Mouse (Mus musculus) intestine, postnatal 0 days (tissue): ENCODE measurements around the gene Grm7. TPM values are rescaled to one million over a fixed set of nuclear protein-coding genes. Genes with fewer than 3 reads are reported as not detected.

Experiments
- ATAC-seq: fragments of 200-750 bp; cut with Nextera tagmentation; 2 replicates; pipeline ENCODE4 v1.8.0; 2017; ENCODE audit warnings: mild to moderate bottlenecking, moderate TSS enrichment, moderate library complexity
- H3K27ac ChIP-seq: fragments of 300-500 bp; sonication (generic); 2 replicates; pipeline ENCODE4 v1.5.1; 2014; ENCODE audit warnings: mild to moderate bottlenecking, low read depth, low read length, moderate library complexity
- H3K27me3 ChIP-seq: fragments of 300-500 bp; sonication (generic); replicated peaks from 2 replicates; pipeline ENCODE4 v1.6.1; 2014; ENCODE audit warnings: low read length, mixed read lengths; ENCODE audit not compliant: control insufficient read depth, insufficient read depth
- H3K36me3 ChIP-seq: fragments of 300-500 bp; sonication (generic); 2 replicates; pipeline ENCODE4 v1.6.1; 2014; ENCODE audit warnings: mild to moderate bottlenecking, moderate library complexity; ENCODE audit not compliant: control insufficient read depth, insufficient read depth
- H3K4me1 ChIP-seq: fragments of 300-500 bp; sonication (generic); replicated peaks from 2 replicates; pipeline ENCODE4 v1.6.1; 2014; ENCODE audit warnings: antibody characterized with exemption, low read length, mixed read lengths; ENCODE audit not compliant: control insufficient read depth, insufficient read depth
- H3K4me2 ChIP-seq: fragments of 300-500 bp; sonication (generic); replicated peaks from 2 replicates; pipeline ENCODE4 v1.6.1; 2014; ENCODE audit warnings: low read depth, mild to moderate bottlenecking, moderate library complexity
- H3K4me3 ChIP-seq: fragments of 300-500 bp; sonication (generic); 2 replicates; pipeline ENCODE4 v1.5.1; 2014; ENCODE audit warnings: low read depth, low read length
- H3K9ac ChIP-seq: fragments of 300-500 bp; sonication (generic); 2 replicates; pipeline ENCODE4 v1.6.1; 2014; ENCODE audit warnings: mild to moderate bottlenecking, low read depth, low read length
- H3K9me3 ChIP-seq: fragments of 300-500 bp; sonication (generic); 2 replicates; pipeline ENCODE4 v1.6.1; 2016; ENCODE audit warnings: mixed run types; ENCODE audit not compliant: control insufficient read depth
- CTCF ChIP-seq: sonication (generic); IDR thresholded peaks from 2 replicates; pipeline ENCODE4 v1.5.1; 2016; ENCODE audit warnings: low read depth, mild to moderate bottlenecking, control low read depth, antibody characterized with exemption, moderate library complexity
- WGBS: fragments of 180-500 bp; shearing (Covaris S2); extraction: QIAGEN DNeasy Blood & Tissue Kit; methylation state at CpG from one replicate; pipeline ENCODE4 v1.1.7; 2014; 5-methylcytosine and 5-hydroxymethylcytosine counted together
- polyA plus RNA-seq: library from polyadenylated mRNA; unstranded; fragments of >200 nt; fragmentation: Nextera tagmentation; extraction: Ambion mirVana; gene quantifications from 2 replicates; pipeline ENCODE4 v1.2.1, GENCODE M21; 2015

Gene Grm7
- polyA plus RNA-seq, 1 experiment from 2014 or later, result 0.27 TPM

- WGBS, result 38% methylated on average over 2 of the region's 2 CpGs
- Histone ChIP-seq H3K27me3 (no peaks in the 10 kb centered on the region), H3K36me3 (no peaks in the 10 kb centered on the region), H3K4me2 (no peak overlapping the region), H3K9me3 (no peaks in the 10 kb centered on the region), H3K4me1 (no peaks in the 10 kb centered on the region), H3K27ac (no peak overlapping the region), H3K4me3 (no peak overlapping the region), H3K9ac (no peak overlapping the region)
- ATAC-seq, result no peak
- no peak for TF ChIP-seq CTCF
Observed at GRCm38 (mm10) chr6:111045896-111046295, 400.5 kb downstream of the Grm7 start.

- H3K4me2 ChIP-seq, result no peak overlapping the region
- ATAC-seq, result no peak
- H3K27ac ChIP-seq, result no peak overlapping the region
Observed at GRCm38 (mm10) chr6:111049247-111049646, 403.9 kb downstream of the Grm7 start.

DNA sequence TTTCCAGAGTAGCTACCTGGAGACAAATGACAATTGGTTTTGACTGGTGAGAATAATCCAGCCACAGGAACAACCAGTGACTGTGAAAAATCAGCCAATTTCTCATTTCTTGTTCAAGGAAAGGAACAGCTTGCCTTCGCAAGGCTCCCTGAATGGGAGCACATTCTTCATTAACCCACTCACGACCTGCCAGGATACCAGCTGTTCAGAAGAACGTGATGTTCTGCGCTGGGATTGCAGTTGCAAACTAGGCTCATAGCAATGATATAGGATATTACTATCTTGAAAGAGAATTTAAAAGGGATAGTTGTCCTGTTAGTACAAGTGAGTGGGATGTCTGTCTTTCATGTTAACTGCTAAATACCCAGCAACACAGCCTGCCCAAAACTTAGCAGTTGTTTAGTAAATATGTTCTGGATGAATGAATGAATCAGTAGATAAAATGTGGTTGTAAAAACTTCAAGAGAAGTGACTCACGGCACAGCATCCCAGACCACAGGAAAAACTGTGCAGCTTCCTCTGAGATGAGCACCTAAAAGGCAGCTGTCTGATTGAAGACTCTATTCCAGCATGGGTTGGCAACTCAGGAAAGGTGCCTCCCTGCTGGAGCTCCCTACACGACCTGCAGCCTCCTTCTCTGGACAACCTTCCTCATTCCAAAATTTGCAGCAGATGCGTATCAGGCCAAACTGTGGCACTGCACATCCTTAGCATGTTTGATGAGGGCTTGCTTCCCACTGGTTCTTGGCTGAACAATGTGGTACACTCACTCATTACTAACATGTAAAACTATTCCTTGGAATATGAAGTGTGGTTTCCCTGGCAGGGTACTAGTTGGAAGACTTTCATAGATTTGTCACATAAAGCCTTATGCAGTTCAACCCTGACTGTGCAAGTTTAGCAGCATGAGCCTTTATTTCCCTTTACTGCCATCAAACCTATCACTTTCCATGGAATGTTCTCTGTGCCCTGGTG is 408.9 kb downstream of the Grm7 start:
- ATAC-seq, result no peak
- Histone ChIP-seq H3K27me3 (no peaks in the 10 kb centered on the region), H3K9me3 (no peaks in the 10 kb centered on the region), H3K27ac (no peak overlapping the region), H3K9ac (no peak overlapping the region), H3K36me3 (no peaks in the 10 kb centered on the region), H3K4me1 (no peaks in the 10 kb centered on the region), H3K4me3 (no peak overlapping the region), H3K4me2 (no peak overlapping the region)
- no peak for TF ChIP-seq CTCF
- WGBS, result 61% methylated on average over 7 of the region's 7 CpGs

More at GRCm38 (mm10) chr6:111049247-111049646, 403.9 kb downstream of the Grm7 start:
- Histone ChIP-seq H3K36me3 (no peaks in the 10 kb centered on the region), H3K27me3 (no peaks in the 10 kb centered on the region), H3K4me1 (no peaks in the 10 kb centered on the region), H3K9ac (no peak overlapping the region), H3K4me3 (no peak overlapping the region), H3K9me3 (no peaks in the 10 kb centered on the region)
- TF ChIP-seq CTCF, result no peak

- Histone ChIP-seq H3K9me3 (no peaks in the 10 kb centered on the region), H3K36me3 (no peaks in the 10 kb centered on the region), H3K4me2 (no peak overlapping the region), H3K4me3 (no peak overlapping the region), H3K27me3 (no peaks in the 10 kb centered on the region), H3K9ac (no peak overlapping the region), H3K27ac (no peak overlapping the region), H3K4me1 (no peaks in the 10 kb centered on the region)
- 0 out of 2 replicates have a peak, but pooled peaks have one; percentile 12 for TF ChIP-seq CTCF
- WGBS, result 86% methylated on average over 3 of the region's 3 CpGs
- ATAC-seq, result no peak
Observed at GRCm38 (mm10) chr6:111057798-111058197, 412.4 kb downstream of the Grm7 start.

GRCm38 (mm10) chr6:111060004-111060403 is 414.6 kb downstream of the Grm7 start:
- no peaks in the 10 kb centered on the region for H3K27me3 ChIP-seq

DNA sequence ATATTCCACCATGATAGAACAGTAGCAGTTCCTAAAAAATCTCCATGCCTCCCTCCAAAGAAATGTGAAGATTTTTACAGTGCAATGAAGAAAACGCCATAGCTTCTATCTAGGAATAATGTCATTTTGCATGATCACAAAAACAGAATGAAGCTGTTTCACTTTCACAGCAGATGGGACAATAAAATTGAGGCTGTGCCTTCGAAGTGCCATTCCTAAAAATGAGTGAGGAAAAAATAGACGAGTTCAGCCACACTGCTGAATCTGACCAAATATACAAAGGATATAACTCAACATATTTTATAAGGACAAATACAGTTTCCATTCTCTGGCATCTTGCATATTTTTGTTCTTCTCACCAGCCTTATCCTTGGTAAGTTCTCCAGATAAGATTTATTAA is 439.2 kb downstream of the Grm7 start:
- H3K4me1 ChIP-seq, result no peaks in the 10 kb centered on the region
- no peak overlapping the region for H3K4me2 ChIP-seq
- WGBS, result 76% methylated on average over 3 of the region's 3 CpGs
- no peak for ATAC-seq
- H3K27me3 ChIP-seq, result no peaks in the 10 kb centered on the region
- H3K9me3 ChIP-seq, result no peaks in the 10 kb centered on the region
- TF ChIP-seq CTCF, result no peak
- H3K27ac ChIP-seq, result no peak overlapping the region
- H3K36me3 ChIP-seq, result no peaks in the 10 kb centered on the region
- no peak overlapping the region for H3K4me3 ChIP-seq
- H3K9ac ChIP-seq, result no peak overlapping the region

More at GRCm38 (mm10) chr6:111060004-111060403, 414.6 kb downstream of the Grm7 start:
- Histone ChIP-seq H3K4me3 (no peak overlapping the region), H3K36me3 (no peaks in the 10 kb centered on the region), H3K9ac (no peak overlapping the region), H3K9me3 (no peaks in the 10 kb centered on the region), H3K4me1 (no peaks in the 10 kb centered on the region), H3K27ac (no peak overlapping the region), H3K4me2 (no peak overlapping the region)
- 79% methylated on average over 4 of the region's 4 CpGs for WGBS
- no peak for ATAC-seq
- TF ChIP-seq CTCF, result no peak
